Mouse (Mus musculus): Measurements from ENCODE around the gene C2cd4c. TPM values are rescaled to one million over a fixed set of nuclear protein-coding genes. Genes with fewer than 3 reads are reported as not detected.

C2cd4c gene
- polyA plus RNA-seq, 1 experiment: 0.88 TPM

DNA sequence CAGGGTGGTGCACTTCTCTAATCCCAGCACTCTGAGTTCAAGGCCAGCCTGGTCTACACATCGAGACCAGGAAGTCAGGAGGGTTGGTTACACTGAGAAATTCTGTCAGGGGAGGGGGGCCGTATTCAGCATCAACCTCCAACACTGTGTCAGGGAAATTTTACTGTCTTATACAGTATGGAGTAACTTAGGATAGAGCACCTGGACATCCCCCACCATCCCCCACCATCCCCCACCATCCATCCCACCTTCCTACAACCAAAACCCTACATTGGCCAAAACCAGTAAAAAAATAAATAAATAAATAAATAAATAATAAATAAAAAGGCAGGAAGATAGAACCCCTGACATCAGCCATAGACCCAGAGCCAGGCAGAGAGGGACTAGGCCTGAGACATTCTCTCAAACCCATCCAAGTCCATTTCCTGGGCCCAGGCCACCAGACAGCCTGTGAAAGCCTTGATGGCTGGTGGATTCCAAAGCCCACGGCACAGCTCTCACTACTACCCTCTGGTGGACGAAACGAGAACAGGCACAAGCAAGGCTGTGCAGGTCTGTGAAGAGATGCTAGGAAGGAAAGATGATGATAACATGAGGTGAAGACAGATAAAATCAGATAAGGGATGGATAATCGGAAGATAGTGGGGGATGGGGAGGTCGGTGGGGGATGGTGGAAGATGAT is 35.4 kb upstream of the C2cd4c start:
- H3K4me1 ChIP-seq (ENCODE audit: control insufficient read depth, insufficient read depth, low read length): no peaks in the 10 kb centered on the region
- peak; percentile 97 for TF ChIP-seq CTCF (IDR thresholded peaks at IDR 0.05; ENCODE audit: low read depth, low read length)
- no peak for TF ChIP-seq EP300 (IDR thresholded peaks at IDR 0.05; ENCODE audit: insufficient read depth, low read depth, low read length)
- H3K27ac ChIP-seq (ENCODE audit: insufficient read depth, low read length): no peak overlapping the region
- no peak overlapping the region for H3K4me3 ChIP-seq (ENCODE audit: low read depth, low read length)
- H3K9me3 ChIP-seq (replicated peaks; ENCODE audit: control insufficient read depth, insufficient read depth, low read length, poor library complexity, severe bottlenecking): no peaks in the 10 kb centered on the region
- H3K36me3 ChIP-seq (ENCODE audit: control insufficient read depth, insufficient read depth, low read length, poor library complexity, severe bottlenecking): no peaks in the 10 kb centered on the region
- H3K9ac ChIP-seq (ENCODE audit: low read depth, poor library complexity, severe bottlenecking): no peak overlapping the region
- H3K27me3 ChIP-seq (ENCODE audit: control insufficient read depth, insufficient read depth, low read length, poor library complexity, severe bottlenecking): no peaks in the 10 kb centered on the region

DNA sequence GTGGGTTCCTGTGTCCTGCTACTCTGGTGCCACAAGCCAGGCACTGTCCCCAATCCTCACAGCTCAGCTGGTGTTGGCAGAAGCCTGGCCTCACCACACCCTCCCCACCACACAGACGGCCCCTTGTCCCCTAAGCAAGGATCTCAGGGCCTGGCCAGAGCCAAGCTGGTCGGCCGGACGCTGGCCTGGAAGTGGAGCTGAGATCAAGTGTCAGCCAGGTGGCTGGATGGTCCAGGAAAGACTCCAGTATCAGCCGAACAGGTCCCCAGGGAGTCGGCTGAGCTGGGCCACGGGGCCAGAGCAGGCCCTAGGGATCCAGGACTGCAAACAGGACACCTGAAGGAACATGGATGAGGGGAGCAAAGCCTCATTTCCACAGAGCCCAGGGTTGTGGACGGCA is 31.9 kb upstream of the C2cd4c start, which contains the start of gene Odf3l2:
Gene Odf3l2 (minus strand): TSS at position 28 of the 400 bp plus-strand sequence.
- no peak for TF ChIP-seq EP300 (IDR thresholded peaks at IDR 0.05; ENCODE audit: insufficient read depth, low read depth, low read length)
- no peak for TF ChIP-seq POLR2A (IDR thresholded peaks at IDR 0.05; ENCODE audit: insufficient read depth, low read length)
- Histone ChIP-seq H3K4me1 (ENCODE audit: control insufficient read depth, insufficient read depth, low read length) (no peaks in the 10 kb centered on the region), H3K36me3 (ENCODE audit: control insufficient read depth, insufficient read depth, low read length, poor library complexity, severe bottlenecking) (no peaks in the 10 kb centered on the region), H3K27ac (ENCODE audit: insufficient read depth, low read length) (no peak within 1 kb of the TSS), H3K9me3 (replicated peaks; ENCODE audit: control insufficient read depth, insufficient read depth, low read length, poor library complexity, severe bottlenecking) (no peaks in the 10 kb centered on the region), H3K27me3 (ENCODE audit: control insufficient read depth, insufficient read depth, low read length, poor library complexity, severe bottlenecking) (no peaks in the 10 kb centered on the region), H3K4me3 (ENCODE audit: low read depth, low read length) (no peak within 1 kb of the TSS), H3K9ac (ENCODE audit: low read depth, poor library complexity, severe bottlenecking) (no peak within 1 kb of the TSS)

DNA sequence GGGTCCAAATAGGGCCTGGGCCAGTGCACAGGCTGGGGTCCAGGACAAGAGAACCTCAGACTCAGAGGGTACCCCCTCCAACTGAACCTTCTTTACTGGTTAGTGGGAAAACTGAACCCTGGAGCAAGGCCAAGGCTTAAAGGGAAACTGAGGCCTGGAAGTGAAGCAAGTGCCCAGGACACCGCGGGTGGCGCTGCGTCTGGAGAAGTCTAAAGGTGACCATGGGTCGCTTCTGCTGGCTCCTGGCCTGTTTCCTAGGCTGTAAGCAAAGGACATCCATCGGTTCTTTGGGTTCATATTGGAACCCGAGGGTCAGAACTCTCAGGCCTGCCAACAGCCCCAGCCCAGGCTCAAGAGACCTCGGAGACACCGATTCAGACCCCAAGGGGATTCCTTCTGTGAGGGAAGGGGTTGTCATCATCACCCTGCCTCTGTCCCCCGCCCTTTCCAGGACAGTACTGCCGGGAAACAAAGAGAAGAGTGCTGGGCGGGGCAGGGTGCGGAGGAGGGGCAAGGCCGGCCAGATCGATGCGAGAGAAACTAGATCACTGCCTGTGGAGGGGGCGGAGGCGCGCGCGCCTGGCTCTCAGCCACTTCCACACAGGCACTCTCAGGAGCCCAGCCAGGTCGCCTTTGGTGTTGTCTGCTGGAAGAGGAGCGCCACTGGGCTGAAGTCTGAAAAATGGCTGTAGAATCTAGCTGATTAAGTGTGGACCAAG is 24.8 kb upstream of the C2cd4c start:
- TF ChIP-seq POLR2A (IDR thresholded peaks at IDR 0.05; ENCODE audit: insufficient read depth, low read length) (peak; percentile 66), CTCF (IDR thresholded peaks at IDR 0.05; ENCODE audit: low read depth, low read length) (no peak), EP300 (IDR thresholded peaks at IDR 0.05; ENCODE audit: insufficient read depth, low read depth, low read length) (peak; percentile 66; the same call in 1 of the 2 replicates)
- H3K27me3 ChIP-seq (ENCODE audit: control insufficient read depth, insufficient read depth, low read length, poor library complexity, severe bottlenecking): 0 out of 2 replicates have a peak, but pooled peaks cover 3% of the 10 kb centered on the region

DNA sequence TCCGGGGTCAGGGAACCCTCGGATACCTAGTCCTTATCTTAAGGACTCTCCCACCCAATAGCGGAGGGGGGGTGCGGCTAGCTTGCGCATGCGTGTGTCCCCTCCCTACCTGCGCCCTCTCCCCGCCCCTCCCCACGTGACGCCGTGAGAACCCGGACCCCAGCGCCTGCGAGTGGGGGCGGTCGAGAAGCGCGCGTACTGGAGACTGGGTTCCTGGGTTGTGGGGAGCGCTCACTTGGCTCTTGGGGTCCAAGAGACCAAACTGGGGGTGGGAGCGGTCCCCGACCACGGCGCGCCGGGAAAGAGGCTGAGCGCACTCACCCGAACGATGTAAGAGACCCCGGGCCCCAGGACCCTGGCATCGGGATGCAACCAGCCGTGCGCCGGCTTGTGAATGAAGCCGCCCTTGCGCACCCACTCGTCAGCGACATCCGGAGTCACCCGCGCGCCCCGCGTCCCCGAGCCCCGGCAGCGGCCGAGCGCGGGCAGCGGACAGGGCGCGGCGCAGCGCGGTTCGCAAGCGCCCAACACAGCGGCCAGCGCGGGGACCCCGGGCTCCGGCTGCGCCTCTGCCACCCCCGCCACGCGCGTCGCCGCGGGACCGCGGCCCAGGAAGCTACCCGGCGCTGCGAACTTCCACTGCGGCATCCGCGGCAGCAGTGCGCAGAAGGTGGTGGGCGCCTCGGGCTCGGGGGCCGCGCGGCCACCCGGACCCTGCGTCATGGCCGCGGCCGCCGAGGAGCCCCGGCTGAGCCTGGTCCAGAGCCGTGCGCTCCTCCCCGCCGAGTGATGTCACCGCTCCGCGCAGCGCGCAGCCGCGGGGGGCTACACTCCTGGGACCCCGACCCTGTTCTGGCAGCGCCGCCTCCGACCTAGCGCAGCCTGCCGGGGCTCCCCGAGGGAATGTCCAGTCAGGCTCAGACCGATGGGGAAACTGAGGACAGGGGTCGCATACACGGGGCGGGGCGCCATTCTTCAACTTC is 23.6 kb upstream of the C2cd4c start, which contains the start of gene Shc2:
Gene Shc2 (minus strand): TSS at position 791 of the 983 bp plus-strand sequence.
- Histone ChIP-seq H3K27ac (ENCODE audit: insufficient read depth, low read length) (no peak within 1 kb of the TSS), H3K27me3 (ENCODE audit: control insufficient read depth, insufficient read depth, low read length, poor library complexity, severe bottlenecking) (0 out of 2 replicates have a peak, but pooled peaks cover 3% of the 10 kb centered on the region), H3K4me3 (ENCODE audit: low read depth, low read length) (peak within 1 kb of the TSS; percentile 93), H3K36me3 (ENCODE audit: control insufficient read depth, insufficient read depth, low read length, poor library complexity, severe bottlenecking) (no peaks in the 10 kb centered on the region), H3K9me3 (replicated peaks; ENCODE audit: control insufficient read depth, insufficient read depth, low read length, poor library complexity, severe bottlenecking) (no peaks in the 10 kb centered on the region), H3K9ac (ENCODE audit: low read depth, poor library complexity, severe bottlenecking) (peak within 1 kb of the TSS; percentile 97), H3K4me1 (ENCODE audit: control insufficient read depth, insufficient read depth, low read length) (no peaks in the 10 kb centered on the region)
- TF ChIP-seq CTCF (IDR thresholded peaks at IDR 0.05; ENCODE audit: low read depth, low read length) (no peak), POLR2A (IDR thresholded peaks at IDR 0.05; ENCODE audit: insufficient read depth, low read length) (peak; percentile 29)

More for the DNA sequence above, 24.8 kb upstream of the C2cd4c start:
- Histone ChIP-seq H3K36me3 (ENCODE audit: control insufficient read depth, insufficient read depth, low read length, poor library complexity, severe bottlenecking) (no peaks in the 10 kb centered on the region), H3K4me3 (ENCODE audit: low read depth, low read length) (peak overlapping the region; percentile 93; the same call in 1 of the 2 replicates), H3K27ac (ENCODE audit: insufficient read depth, low read length) (no peak overlapping the region), H3K9ac (ENCODE audit: low read depth, poor library complexity, severe bottlenecking) (peak overlapping the region; percentile 97; the same call in 1 of the 2 replicates), H3K4me1 (ENCODE audit: control insufficient read depth, insufficient read depth, low read length) (no peaks in the 10 kb centered on the region), H3K9me3 (replicated peaks; ENCODE audit: control insufficient read depth, insufficient read depth, low read length, poor library complexity, severe bottlenecking) (no peaks in the 10 kb centered on the region)

DNA sequence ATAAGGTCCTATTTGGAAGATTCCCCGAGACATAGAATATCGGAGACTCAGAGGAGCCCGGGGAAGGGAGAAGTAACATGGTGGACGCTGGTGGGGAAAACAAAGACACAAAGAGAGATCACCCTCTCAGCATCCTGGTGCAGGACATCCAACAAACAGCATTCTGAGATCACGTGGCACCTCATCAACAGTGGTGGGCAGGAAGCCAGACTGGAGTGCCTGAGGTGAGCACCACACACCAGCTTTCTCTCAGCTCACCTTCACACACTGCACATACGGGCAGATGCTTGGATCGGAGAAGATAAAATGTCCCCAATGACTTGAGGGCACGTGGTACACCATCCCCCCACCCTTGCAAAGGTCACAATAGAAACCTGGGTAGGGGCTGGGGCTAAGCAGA is 22.5 kb upstream of the C2cd4c start:
- Histone ChIP-seq H3K9ac (ENCODE audit: low read depth, poor library complexity, severe bottlenecking) (no peak overlapping the region), H3K27ac (ENCODE audit: insufficient read depth, low read length) (no peak overlapping the region), H3K4me1 (ENCODE audit: control insufficient read depth, insufficient read depth, low read length) (no peaks in the 10 kb centered on the region), H3K9me3 (replicated peaks; ENCODE audit: control insufficient read depth, insufficient read depth, low read length, poor library complexity, severe bottlenecking) (no peaks in the 10 kb centered on the region), H3K36me3 (ENCODE audit: control insufficient read depth, insufficient read depth, low read length, poor library complexity, severe bottlenecking) (no peaks in the 10 kb centered on the region), H3K4me3 (ENCODE audit: low read depth, low read length) (no peak overlapping the region), H3K27me3 (ENCODE audit: control insufficient read depth, insufficient read depth, low read length, poor library complexity, severe bottlenecking) (0 out of 2 replicates have a peak, but pooled peaks cover 3% of the 10 kb centered on the region)
- no peak for TF ChIP-seq POLR2A (IDR thresholded peaks at IDR 0.05; ENCODE audit: insufficient read depth, low read length)
- TF ChIP-seq EP300 (IDR thresholded peaks at IDR 0.05; ENCODE audit: insufficient read depth, low read depth, low read length): no peak
- TF ChIP-seq CTCF (IDR thresholded peaks at IDR 0.05; ENCODE audit: low read depth, low read length): no peak
